Mouse (Mus musculus) stomach, postnatal 0 days (tissue): ENCODE data around the gene Dtnbp1. TPM values are rescaled to one million over a fixed set of nuclear protein-coding genes. Genes with fewer than 3 reads are reported as not detected.

Experiments used
- ATAC-seq: fragments of 200-750 bp; cut with Nextera tagmentation; 2 replicates; pipeline ENCODE4 v1.8.0; 2017; ENCODE audit not compliant: low FRiP score, low TSS enrichment
- DNase-seq: peaks from one replicate; pipeline ENCODE4 v3.0.0-alpha.2; 2016; ENCODE audit warnings: low spot score
- H3K27ac ChIP-seq: fragments of 300-500 bp; sonication (generic); replicated peaks from 2 replicates; pipeline ENCODE4 v1.5.1; 2014; ENCODE audit warnings: mild to moderate bottlenecking, control low read depth
- H3K27me3 ChIP-seq: fragments of 300-500 bp; sonication (generic); 2 replicates; pipeline ENCODE4 v1.6.1; 2014; ENCODE audit warnings: low read length; ENCODE audit not compliant: control insufficient read depth, insufficient read depth
- H3K36me3 ChIP-seq: fragments of 300-500 bp; sonication (generic); 2 replicates; pipeline ENCODE4 v1.6.1; 2014; ENCODE audit warnings: low read length, mixed read lengths; ENCODE audit not compliant: control insufficient read depth, insufficient read depth
- H3K4me1 ChIP-seq: fragments of 300-500 bp; sonication (generic); replicated peaks from 2 replicates; pipeline ENCODE4 v1.6.1; 2014; ENCODE audit warnings: antibody characterized with exemption; ENCODE audit not compliant: control insufficient read depth, insufficient read depth
- H3K4me2 ChIP-seq: fragments of 300-500 bp; sonication (generic); replicated peaks from 2 replicates; pipeline ENCODE4 v1.6.1; 2014; ENCODE audit warnings: low read depth, mild to moderate bottlenecking, control low read depth, moderate library complexity
- H3K4me3 ChIP-seq: fragments of 300-500 bp; sonication (generic); 2 replicates; pipeline ENCODE4 v1.5.1; 2014; ENCODE audit warnings: low read depth, low read length, control low read depth
- H3K9ac ChIP-seq: fragments of 300-500 bp; sonication (generic); 2 replicates; pipeline ENCODE4 v1.6.1; 2014; ENCODE audit warnings: mild to moderate bottlenecking, low read length, control low read depth, mixed read lengths
- H3K9me3 ChIP-seq: fragments of 300-500 bp; sonication (generic); 2 replicates; pipeline ENCODE4 v1.6.1; 2016; ENCODE audit warnings: low read length; ENCODE audit not compliant: control insufficient read depth
- CTCF ChIP-seq: IDR thresholded peaks from 2 replicates; pipeline ENCODE4 v1.5.1; 2016; ENCODE audit warnings: antibody characterized with exemption, low read depth, mild to moderate bottlenecking, moderate library complexity
- EP300 ChIP-seq: optimal IDR thresholded peaks from 2 replicates; pipeline ENCODE3; 2016; ENCODE audit warnings: antibody characterized with exemption
- WGBS: fragments of 180-500 bp; shearing (Covaris S2); extraction: QIAGEN DNeasy Blood & Tissue Kit; methylation state at CpG from one replicate; pipeline ENCODE4 v1.1.7; 2014; 5-methylcytosine and 5-hydroxymethylcytosine counted together
- polyA plus RNA-seq: library from polyadenylated mRNA; unstranded; fragments of >200 nt; fragmentation: Nextera tagmentation; extraction: Ambion mirVana; gene quantifications from 2 replicates; pipeline ENCODE4 v1.2.1, GENCODE M21; 2015

Gene Dtnbp1
- polyA plus RNA-seq: 47.7 and 52.6 TPM in 2 replicates

- peak; percentile 77 for DNase-seq
- peak within 1 kb of the TSS; percentile 82 for H3K27ac ChIP-seq
- peak within 1 kb of the TSS; percentile 89 for H3K9ac ChIP-seq
- TF ChIP-seq CTCF (peak; percentile 47), EP300 (no peak)
- 2% methylated on average over 44 of the region's 68 CpGs for WGBS
- H3K9me3 ChIP-seq: no peaks in the 10 kb centered on the region
- H3K4me1 ChIP-seq: no peaks in the 10 kb centered on the region
- H3K4me2 ChIP-seq: peak within 1 kb of the TSS; percentile 77
- ATAC-seq: peak; percentile 92
- H3K36me3 ChIP-seq: no peaks in the 10 kb centered on the region
- peak within 1 kb of the TSS; percentile 85 for H3K4me3 ChIP-seq
- no peaks in the 10 kb centered on the region for H3K27me3 ChIP-seq
These were observed at the start of gene Dtnbp1 for GRCm38 (mm10) chr13:45001911-45002615. Dtnbp1 (minus strand) TSS chr13:45002147.

DNA sequence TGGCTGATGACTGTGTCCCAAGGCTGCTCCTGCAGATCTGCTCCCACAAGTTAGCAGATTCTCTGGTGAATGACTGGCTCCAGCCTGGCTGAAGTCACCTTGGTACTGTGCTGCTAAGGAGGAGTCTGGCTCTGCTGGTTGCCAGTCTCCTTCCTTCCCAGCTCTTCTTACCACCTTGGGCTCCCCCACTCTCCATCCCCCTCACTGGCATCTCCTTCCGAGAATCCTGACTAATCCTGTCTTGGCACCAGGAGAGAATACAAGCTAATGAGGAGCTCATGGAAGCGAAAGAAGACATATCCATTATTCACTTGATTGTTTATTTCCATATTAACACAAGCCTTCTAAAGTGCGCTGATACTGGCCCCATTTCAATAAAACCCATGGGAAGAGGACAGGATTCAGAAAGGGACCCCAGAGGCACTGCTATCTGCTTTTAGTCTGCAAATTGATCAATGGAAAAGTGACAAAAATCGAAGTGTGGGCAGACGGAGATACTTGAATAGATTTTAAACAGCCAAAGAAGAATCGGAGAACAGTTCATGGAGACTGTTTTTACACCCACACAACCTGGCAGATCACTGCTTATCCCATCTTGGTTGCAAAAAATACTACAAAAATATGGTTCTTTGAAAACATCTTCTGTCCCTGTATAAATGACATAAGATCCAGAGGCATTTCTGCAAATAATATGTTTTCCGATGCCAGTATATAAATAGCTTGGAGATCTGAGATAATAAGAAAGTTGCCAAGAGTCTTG lies 47.5 kb upstream of the Dtnbp1 start:
- 58% methylated on average over 7 of the region's 7 CpGs for WGBS
- H3K27ac ChIP-seq: no peak overlapping the region
- TF ChIP-seq CTCF: no peak
- TF ChIP-seq EP300: no peak
- H3K36me3 ChIP-seq: no peaks in the 10 kb centered on the region
- no peak overlapping the region for H3K4me3 ChIP-seq
- H3K27me3 ChIP-seq: no peaks in the 10 kb centered on the region
- no peak overlapping the region for H3K4me2 ChIP-seq
- no peak for ATAC-seq
- H3K9ac ChIP-seq: no peak overlapping the region
- H3K4me1 ChIP-seq: no peaks in the 10 kb centered on the region
- no peak for DNase-seq
- H3K9me3 ChIP-seq: no peaks in the 10 kb centered on the region

GRCm38 (mm10) chr13:45043466-45043865 lies 41.5 kb upstream of the Dtnbp1 start:
- 75% methylated on average over 3 of the region's 3 CpGs for WGBS
- ATAC-seq (no peak), DNase-seq (no peak)
- Histone ChIP-seq H3K36me3 (no peaks in the 10 kb centered on the region), H3K9ac (no peak overlapping the region), H3K4me1 (no peaks in the 10 kb centered on the region), H3K4me2 (no peak overlapping the region), H3K4me3 (no peak overlapping the region), H3K9me3 (no peaks in the 10 kb centered on the region), H3K27ac (no peak overlapping the region), H3K27me3 (no peaks in the 10 kb centered on the region)
- TF ChIP-seq EP300: no peak
- no peak for TF ChIP-seq CTCF

GRCm38 (mm10) chr13:45040741-45041140 lies 38.8 kb upstream of the Dtnbp1 start:
- no peaks in the 10 kb centered on the region for H3K36me3 ChIP-seq
- H3K4me3 ChIP-seq: no peak overlapping the region
- 45% methylated on average over 7 of the region's 7 CpGs for WGBS
- no peaks in the 10 kb centered on the region for H3K27me3 ChIP-seq
- H3K4me2 ChIP-seq: no peak overlapping the region
- no peaks in the 10 kb centered on the region for H3K9me3 ChIP-seq
- no peak for DNase-seq
- H3K9ac ChIP-seq: no peak overlapping the region
- no peaks in the 10 kb centered on the region for H3K4me1 ChIP-seq
- no peak overlapping the region for H3K27ac ChIP-seq
- no peak for ATAC-seq
- TF ChIP-seq CTCF (no peak), EP300 (no peak)

DNA sequence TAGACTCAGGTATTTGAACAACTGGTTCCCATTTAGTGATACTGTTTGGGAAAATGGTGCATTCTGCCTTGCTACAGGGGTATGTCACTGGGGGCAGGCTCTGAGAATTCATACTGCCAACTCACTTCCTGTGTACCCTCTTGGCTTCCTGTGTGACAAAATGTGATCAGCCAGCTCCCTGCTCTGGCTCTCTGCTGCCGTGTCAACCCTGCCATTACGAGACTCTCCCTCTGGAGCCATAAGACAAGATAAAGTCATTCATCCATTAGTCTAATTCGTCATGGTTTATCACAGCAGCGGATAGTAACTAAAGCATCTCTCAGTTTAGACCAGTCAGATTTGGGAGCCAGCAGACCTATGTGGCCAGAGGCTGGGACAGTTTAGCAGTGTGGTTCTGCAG lies 38.2 kb upstream of the Dtnbp1 start:
- H3K4me2 ChIP-seq: no peak overlapping the region
- no peaks in the 10 kb centered on the region for H3K4me1 ChIP-seq
- DNase-seq: no peak
- ATAC-seq: no peak
- no peak for TF ChIP-seq EP300
- TF ChIP-seq CTCF: no peak
- H3K9me3 ChIP-seq: no peaks in the 10 kb centered on the region
- no peak overlapping the region for H3K9ac ChIP-seq
- no peaks in the 10 kb centered on the region for H3K27me3 ChIP-seq
- no peaks in the 10 kb centered on the region for H3K36me3 ChIP-seq
- H3K4me3 ChIP-seq: no peak overlapping the region
- no peak overlapping the region for H3K27ac ChIP-seq
- 72% methylated on average over 4 of the region's 4 CpGs for WGBS

- no peaks in the 10 kb centered on the region for H3K4me1 ChIP-seq
- no peaks in the 10 kb centered on the region for H3K27me3 ChIP-seq
- no peak overlapping the region for H3K9ac ChIP-seq
- no peak overlapping the region for H3K27ac ChIP-seq
- DNase-seq (no peak), ATAC-seq (no peak)
- no peaks in the 10 kb centered on the region for H3K9me3 ChIP-seq
- H3K36me3 ChIP-seq: no peaks in the 10 kb centered on the region
- no peak overlapping the region for H3K4me3 ChIP-seq
- no peak for TF ChIP-seq EP300
- no peak for TF ChIP-seq CTCF
- 88% methylated on average over 4 of the region's 4 CpGs for WGBS
- no peak overlapping the region for H3K4me2 ChIP-seq
These were observed 34.5 kb upstream of the Dtnbp1 start for GRCm38 (mm10) chr13:45036417-45036816.
